Mouse (Mus musculus) MN1 (cell line): ENCODE data around the gene Plpp2.
A peak's percentile ranks its signal among the peaks of the same experiment; 100 is the strongest.

ENCODE experiments used
- DNase-seq: peaks from one replicate; pipeline ENCODE4 v3.0.0-alpha.2; 2016; ENCODE audit warnings: low spot score

Gene Plpp2

DNA sequence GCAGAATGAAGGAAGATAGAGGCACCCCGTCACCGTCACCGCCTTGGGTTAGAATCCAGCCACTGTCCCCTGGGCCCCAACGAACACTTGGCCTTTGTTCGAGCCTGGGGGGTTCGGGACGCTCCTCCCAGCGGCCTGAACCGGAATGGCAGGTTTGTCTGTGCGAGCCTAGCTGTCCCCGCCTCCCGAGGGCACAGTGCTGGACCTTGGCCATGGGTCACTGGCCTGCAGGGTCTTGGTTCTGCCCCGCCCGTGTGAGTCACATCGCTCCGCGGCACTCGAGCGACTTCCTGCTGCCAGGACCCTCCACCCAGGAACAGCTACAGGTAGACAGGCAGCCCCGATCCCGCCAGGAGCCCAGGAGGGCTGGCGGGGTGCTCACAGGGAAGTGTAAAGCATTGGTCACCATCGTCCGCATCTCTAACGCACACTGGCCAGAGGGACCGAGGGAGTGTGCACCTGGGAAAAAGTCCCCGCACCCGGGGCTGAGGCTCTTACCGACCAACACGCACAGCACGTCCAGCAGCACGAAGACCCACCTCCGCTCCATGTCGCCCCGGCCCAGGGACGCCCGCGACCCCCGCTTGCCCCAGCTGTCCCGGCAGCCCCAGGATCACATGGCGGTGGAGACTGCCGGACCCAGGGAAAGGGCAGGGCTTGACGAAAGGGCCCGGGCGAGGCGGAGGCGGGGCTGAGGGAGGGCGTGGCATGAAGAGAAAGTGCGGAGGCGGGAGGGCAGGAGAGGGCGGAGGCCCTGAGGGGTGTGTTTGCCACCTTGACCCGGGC is at the start of gene Plpp2:
Plpp2 (minus strand) TSS at position 671 of the 786 bp plus-strand sequence.
- peak; percentile 86 for DNase-seq

DNA sequence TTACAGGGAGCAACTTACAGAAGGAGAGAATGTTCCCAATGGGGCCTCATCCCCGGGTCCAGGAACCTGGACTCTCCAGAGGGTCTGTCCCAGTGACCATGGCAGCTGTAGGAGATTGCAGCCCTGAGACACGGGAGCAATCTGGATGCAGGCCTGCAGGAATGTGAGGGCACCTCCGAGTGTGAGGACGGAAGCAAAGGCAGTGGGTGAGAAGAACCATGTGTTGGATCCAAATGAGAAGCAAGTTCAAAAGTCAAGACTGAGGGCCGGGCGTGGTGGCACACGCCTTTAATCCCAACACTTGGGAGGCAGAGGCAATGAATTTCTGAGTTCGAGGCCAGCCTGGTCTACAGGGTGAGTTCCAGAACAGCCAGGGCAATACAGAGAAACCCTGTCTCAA is 47.9 kb upstream of the Plpp2 start:
- DNase-seq = no peak

DNA sequence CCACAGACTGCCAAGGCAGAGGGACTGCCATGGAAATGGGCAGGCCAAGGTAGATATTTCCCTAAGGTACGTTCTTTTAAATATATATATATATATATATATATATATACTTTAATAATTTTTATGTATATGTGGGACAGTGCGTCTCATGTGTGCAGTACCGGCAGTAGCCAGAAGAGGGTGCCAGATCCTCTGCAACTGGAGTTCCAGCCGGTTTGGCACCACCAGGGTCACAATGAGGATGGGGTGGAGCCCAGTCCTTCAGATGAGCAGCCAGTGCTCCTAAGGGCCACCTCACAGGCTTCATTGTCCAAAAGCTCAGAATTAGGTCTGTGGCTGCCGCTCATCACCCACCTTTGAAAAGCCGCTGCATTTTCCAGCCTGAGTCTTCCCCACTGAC is 47.2 kb upstream of the Plpp2 start:
- DNase-seq = no peak

DNA sequence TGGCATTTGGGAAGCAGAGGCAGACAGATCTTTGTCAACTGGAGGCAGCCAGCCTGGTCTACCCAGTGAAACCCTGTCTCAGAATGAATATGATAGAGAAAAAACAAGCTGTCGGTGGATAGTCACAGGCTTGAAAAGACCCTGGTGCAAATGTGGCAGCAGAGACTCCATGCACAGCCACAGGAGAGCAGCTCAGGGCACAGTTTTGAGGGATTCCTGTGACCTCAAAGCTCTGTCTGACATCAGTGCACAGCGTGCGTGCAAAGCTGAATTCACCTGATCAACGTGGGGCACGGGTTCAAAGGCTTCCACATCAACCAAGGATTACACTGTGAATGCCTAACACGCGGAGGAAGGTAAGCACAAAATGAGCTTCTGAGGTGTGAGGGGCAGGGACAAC is 46.8 kb upstream of the Plpp2 start:
- no peak for DNase-seq

DNA sequence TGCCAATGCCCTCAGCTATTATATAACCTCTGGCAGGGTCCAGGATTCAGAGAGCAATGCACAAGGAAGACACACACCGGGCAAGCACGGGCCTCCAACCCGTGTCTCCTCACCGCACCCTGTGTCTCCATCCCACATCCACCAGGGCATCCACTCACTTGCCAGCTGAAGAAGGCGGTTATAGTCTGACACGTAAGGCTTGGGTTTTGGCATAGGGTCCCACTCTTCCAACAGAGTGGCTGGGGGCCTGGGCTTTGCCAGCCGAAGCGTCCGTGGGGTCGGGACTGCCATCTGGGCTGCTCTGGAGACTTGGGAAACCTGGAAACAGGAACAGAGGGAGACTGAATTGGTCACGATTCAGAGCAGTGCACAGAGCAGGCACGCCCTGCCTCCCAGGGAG is 46.2 kb upstream of the Plpp2 start:
- DNase-seq = no peak

DNA sequence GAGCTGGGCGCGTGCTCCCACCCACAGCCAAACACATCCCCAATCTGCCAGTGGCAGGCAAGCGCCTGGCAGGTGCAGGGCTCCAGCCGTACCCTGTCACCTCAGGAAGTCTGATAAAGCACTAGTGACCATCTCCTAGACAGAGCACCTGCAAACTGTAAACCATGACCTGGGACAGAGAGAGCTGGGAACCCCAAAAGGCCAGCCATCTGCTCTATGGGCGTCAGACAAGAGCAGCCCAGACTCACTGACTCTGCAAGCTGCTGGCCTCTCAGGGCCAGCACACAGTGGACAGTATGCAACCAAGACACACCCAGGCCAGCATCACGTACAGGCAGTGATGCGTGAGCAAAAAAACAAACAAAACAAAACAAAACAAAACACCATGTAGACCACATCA is 45.3 kb upstream of the Plpp2 start:
- no peak for DNase-seq

DNA sequence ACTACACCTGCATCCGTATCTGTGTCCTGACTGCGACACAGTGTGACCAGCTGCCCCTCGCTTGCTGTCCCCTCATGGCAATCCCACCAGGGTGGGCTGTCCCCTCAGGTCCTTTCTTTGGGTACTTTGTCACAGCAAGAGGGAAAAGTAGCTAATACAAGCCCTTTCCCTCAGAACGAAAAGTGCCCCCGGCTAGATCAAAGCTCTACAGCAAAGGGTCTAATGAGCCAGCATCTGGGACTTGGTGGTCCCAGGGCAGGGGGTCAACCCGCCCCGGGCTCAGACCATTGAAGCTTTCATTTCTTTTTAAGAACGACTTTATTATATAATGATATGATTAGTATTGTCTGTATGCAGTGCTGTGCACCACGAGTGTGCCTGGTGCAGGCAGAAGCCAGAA is 44.7 kb upstream of the Plpp2 start:
- no peak for DNase-seq

DNA sequence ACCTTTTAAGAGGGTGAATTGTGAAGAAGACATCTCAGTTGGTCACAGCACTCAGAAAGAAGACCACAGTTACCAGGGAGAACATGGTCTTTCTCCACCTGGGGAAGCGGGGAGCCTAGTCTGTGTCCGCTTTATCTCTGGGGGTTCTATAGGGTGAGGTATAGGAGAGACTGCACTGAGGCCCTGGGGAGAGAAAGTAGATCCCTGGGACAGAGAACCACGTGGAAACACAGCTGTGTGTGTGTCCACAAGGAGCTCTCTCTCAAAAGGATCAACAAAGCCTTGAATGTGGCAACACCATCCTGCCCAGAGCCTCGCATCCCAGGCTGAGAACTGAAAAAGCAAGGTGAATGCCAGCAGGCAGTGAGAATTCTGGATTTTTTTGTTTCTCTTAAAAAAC is 43.8 kb upstream of the Plpp2 start:
- no peak for DNase-seq

DNA sequence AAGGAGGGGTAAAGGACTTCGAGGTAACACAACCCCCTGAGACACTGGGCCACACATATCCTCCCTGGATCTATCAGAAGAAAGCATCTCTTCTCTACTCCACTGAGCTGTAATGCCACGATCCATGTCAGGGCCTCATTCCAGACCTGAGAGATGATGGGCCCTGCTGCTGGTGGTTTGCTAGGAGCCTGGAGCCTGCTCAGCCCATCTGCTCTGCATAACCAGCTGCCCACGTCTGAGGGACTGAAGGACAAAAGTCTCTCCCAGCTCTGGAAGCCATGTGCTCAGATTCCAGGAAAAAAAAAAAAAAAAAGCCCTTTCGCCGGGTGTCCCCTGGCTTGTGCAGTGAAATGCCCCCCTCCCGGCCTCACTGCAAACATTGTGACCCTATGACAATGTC is 42.2 kb upstream of the Plpp2 start:
- DNase-seq = no peak

DNA sequence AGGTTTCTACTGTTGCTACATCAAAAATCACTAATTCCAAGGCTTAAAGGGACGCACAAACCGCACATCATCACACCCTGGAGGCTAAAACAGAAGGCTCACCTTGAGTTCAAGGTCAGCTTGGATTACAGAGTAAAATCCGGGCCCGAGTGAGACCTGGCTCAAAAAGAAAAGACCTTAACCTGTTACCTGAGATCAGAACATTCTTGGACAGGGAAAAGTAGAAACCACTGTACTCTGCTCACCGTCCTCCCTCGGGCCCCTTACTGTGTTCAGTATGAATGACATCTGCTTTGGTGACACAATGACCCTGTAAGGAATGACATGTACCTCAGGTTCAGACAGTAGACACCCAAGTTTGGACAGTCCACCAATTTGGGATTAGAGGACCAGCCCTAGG is 41.2 kb upstream of the Plpp2 start:
- no peak for DNase-seq

DNA sequence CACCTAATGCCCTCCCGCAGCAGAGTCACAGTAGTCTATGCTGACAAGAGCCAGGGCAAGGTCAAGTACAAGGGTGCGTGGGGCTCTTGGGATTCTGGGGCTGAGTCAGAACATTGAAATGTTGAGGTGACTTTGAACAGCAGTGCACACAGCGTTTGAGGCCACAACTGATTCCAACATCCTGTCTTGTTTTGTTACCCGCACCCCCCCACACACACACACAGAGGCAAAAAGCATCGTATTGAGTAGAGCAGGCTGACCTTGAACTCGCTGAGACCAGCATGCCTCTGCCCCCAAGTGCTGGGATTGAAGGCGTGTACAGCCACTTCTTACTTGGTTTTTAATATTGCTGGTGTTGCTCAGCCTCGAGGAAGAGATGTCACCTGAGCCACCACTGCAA is 40.8 kb upstream of the Plpp2 start:
- no peak for DNase-seq

DNA sequence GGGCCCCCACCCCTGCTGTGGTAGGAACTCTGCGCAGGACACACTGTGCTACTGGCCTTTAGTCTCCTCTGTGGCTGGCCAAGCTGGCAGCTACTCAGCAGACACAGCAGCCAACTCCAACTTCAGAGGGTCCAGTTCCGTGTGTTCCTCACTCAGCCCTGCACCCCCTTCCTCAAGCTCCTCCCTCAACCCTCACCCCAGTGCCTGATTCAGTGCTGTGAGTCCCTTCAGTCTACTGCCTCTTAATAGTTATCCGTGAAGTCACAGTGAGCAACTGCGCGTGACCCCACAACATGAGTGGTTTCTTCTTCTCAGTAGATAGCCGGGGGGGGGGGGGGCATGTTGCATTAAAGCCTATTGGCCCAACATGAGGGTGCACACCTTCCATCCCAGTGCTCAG is 40.0 kb upstream of the Plpp2 start:
- no peak for DNase-seq

DNA sequence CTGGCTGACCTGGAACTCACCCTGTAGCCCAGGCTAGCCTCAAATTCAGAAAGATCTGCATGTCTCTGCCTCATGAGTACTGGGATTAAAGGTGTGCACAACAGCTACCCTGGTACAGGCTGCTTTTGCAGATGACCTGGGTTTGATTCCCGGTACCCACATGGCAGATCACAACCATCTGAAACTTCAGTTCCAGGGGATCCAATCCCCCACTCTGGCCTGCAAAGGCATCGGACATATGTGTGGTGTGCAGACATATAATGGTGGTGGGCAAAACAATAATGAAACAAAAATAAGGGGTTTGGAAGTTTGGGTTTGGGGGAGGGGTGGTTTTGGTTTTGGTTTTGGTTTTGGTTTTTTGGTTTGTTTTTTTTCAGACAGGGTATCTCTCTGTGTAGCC is 37.7 kb upstream of the Plpp2 start:
- no peak for DNase-seq

DNA sequence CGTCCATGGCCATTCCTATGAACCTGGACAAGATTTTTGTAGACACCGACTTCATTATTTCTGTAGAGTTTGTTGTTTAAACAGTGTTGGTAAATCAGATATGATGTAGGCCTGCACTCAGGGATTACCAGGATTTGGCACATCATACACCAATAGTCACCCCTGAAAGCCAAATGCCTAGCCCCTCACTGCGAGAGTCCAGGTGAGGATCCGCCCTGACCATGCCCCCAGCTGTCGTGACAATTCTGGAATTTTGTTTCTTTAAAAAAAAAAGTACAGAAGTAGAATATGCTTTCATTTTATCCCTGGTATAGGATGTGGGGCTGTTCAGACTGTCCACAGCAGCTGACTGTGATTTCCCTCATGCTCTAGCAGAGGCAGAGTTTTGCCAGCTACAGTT is 36.3 kb upstream of the Plpp2 start:
- DNase-seq = no peak

DNA sequence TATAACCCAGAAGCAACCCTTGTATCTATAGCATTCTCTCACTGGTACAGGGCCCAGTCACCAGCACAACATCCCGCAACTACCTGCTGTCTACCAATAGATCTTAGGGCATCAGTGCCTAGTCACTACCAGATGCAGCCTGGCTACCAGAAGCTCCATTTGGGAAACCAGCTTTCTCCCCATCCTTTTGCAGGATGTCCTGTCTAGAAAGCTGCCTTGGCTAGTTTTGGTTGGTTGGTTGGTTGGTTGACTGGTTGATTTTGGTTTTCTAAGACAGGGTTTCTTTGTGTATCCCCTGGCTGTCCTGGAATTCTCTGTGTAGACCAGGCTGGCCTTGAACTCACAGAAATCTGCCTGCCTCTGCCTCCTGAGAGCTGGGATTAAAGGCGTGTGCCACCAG is 26.1 kb upstream of the Plpp2 start:
- DNase-seq = no peak

DNA sequence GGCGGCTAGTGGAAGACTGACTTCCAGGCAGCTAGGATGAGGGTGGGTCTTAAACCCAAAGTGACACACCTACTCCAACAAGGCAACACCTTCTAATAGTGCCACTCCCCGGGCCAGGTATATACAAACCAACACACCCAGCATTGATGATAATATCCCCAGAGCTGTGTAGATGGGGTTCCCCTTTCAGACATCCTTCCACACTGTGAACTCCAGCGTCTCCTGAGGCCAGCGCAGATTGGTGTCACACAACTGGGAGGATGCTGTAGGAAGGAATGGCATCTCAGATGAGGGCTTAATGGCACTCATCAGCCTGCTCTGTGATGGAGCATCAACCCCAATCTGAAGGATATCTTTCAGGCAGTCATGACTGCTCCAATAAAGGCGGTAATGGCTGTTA is 23.9 kb upstream of the Plpp2 start:
- no peak for DNase-seq

DNA sequence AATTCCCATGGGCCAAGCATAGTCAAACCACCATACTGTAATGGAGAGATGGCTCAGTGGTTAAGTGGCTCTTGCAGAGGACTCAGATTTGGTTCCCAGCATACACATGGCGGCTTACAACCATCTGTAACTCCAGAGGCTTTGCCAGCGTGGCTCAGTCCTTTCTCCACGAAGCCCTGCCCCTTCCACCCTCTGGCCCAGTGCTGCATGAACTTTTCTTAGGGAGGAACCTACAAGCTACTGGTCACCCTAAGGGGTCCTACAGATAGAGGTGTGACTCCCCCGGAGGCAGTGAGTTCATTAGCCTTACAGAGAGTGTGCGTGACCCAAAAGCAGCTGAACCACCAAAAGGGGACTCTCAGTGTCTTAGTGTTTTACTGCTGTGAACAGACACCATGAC is 23.4 kb upstream of the Plpp2 start:
- no peak for DNase-seq

DNA sequence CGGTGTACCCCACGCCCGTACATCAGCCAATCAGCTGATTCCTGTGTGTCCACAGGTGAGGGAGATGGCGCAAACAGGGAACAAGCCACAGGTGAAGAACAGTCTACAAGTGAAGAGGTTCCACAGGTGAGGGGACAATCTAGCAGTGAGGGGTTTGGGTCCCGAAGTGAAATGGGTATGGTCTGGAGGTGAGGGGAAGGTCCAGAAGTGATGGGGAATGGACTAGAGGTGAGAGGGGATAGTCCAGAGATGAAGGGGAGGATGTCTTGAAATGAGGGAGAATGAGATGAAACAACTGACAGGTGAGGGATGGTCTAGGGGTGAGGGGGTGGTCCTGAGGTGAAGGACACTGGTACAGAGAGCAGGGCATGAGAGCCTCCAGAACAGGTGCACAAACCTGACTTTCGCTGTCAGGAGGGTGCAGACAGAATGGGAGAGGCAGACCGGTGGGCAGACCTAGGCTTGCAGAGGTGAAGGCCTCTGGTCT is 21.7 kb upstream of the Plpp2 start:
- no peak for DNase-seq

DNA sequence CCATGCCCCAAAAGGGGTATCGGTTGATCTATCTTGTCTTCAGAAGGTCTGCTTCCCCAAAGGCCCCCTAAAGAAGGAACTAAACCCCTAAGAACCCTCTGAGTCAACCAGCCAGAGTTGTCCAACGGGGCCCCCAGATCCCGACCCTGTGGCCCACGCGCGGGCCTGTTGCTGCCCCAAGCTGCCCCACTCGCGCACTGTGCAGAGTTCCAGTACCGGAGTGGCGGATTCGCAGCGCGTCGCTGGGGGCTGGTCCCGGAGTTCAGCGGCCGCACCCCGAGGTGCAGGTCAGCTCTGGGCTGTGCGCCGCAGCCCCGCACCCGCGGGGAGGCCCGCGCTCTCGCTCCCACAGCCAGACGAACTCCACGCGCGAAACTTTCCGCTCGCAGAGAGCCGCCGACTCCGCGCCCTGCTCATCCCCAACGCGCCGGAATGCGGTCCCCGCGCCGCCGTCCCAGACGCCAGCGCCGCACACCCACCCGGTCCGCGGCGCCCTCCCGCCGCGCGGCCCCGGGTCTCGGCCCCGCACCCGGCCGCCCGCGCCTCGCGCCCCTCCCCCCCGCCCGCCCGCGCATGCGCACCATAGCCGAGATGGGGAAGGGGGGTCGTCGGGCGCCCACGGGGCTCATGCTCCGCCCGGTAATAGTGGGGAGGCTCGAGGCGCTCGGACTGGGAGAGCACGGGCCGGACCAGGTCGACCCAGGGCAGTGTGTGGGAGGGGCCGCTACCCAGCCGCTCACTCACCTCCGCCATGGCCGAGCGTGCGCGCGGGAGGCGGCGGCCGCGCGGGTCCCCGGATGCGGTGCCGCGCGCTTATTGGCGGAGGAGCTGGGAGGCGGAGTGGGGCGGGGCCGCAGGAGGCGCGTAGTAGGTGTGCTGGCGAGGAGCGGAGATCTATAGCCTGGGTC is 21.0 kb upstream of the Plpp2 start, which contains the start of gene Mier2:
Mier2 (minus strand) TSS at position 870 of the 908 bp plus-strand sequence.
- DNase-seq = peak; percentile 86

DNA sequence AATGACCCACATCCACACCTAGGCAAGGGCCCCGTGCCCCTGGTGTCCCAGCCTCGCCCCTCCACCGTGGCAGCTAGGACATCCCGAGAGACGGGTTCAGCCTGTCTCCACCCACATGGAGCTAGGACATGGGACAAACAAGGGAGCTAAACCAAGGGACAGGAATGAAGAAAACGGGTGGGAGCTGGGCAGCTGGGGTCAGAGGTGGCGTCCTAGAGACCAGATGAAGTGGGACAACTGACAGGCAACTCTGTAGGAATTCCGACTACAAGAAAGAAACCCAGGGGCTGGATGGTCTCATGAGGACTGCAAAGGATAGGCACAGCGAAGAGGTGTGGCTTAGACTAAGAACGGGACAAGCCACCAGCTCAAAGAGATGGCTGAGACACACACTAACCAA is 20.1 kb upstream of the Plpp2 start:
- DNase-seq = no peak

DNA sequence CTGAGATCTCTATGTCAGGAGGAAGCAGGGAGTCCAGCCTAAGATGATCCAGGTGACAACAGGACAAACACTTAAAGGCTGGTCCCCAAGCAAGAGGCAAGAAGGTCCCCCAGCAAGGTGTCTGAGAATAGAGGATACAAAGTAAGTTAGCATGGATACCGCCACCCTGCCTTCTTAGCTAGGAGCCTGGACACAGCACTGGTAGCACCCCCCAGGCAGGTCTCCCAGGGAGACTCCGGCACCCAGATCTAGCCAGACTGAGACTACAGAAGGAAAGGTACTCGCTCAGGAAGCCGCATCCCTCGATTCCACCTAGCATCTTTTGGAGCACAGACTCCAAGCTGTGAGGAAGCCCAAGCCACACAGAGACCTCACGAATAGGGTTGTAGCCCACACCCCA is 19.6 kb upstream of the Plpp2 start:
- no peak for DNase-seq

DNA sequence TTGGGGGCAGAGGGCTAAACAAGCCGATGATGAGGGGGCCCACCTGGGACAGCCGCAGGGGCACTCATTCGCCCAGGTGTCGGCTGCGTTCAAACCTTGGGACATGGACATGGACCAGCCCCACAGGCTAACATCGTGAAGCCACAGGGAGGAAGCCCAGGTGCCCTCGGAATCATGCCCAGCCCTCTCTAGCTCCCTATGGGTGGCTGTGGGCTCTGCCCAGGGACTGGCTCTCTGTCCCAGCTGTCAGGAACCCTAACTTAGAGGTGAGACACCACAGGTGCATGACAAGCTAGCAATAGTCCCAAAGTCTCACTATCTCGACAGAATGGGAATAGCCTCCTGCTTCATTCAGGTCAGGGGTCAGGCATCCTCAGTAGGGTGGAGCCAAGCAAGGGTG is 18.9 kb upstream of the Plpp2 start:
- no peak for DNase-seq

DNA sequence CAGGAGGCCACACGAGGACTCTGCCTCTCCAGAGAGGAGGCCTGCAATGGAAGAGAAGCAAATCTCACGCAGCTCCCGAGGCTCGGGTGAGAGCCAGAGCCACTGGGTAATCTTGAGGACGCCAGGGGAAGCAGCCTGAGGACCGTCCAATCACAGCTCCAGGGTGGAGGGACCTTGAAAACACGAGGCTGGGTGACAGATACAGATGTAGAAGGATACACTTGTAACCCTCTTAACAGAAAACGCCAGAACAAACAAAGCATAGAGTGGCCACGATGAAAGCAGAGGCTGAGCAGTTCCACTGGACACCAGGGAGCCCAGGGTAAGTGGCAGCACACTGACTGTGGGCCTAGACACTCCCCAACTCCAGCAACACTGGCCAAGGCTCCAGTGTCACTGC is 16.8 kb upstream of the Plpp2 start:
- no peak for DNase-seq
